Mouse (Mus musculus): ENCODE data around the gene Fam162a. TPM values are rescaled to one million over a fixed set of nuclear protein-coding genes. Genes with fewer than 3 reads are reported as not detected.
"Not testable (repeated sequence)": the region's sequence is repeated elsewhere in the genome, so short reads cannot be mapped to it uniquely, and the experiment has no call there.

Fam162a gene
- 307 and 308 TPM in 2 replicates for polyA plus RNA-seq (2014; fragmentation: Nextera tagmentation; extraction: Ambion mirVana)

DNA sequence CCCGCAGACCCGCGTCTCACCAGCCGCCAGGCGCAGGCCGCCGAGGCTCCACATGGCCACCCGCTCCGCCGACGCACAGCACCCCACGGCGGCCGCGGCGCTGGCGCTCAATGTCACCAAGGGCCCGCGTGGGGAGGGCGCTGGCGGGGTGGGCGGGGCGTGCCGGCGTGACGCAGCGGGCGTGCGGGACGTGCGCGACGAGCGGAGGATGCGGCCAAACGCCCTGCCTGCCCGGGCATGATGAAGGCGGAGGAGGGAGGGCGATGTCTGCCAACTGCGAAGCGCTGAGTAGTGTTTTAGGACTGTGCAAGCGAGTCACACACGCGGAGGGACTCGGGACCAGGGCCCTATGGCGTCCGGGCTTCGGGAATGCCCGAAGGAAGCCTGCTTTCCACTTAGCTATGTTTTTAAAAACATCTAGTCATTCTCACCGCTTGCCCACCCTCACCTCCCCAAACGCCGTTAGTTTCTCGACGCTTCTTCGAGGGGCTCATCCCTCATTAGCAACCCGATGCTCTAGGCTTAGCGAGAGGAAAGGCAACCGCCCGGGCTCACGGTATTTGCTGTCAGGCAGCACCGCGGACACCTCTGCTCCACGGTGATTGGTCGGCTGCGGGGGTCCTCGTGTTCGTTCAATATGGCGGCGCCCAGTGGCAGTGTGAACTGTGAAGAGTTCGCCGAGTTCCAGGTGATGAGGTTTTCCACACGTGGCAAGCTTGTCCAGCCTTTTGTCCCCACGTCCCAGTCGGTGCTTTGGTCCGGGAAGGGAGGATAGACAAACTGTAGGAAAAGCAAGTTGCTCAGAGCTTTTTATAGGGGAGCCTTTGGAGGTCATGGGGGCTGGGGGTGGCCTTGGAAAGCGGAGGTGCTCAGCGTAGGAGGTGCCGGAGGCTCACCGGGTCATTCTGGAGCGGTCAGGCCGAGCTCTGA, at the start of gene Fam162a, which contains the start of gene Ccdc58:
Gene Fam162a (minus strand): TSS at position 145 of the 930 bp plus-strand sequence.
Gene Ccdc58 (plus strand): TSS at position 236 of the 930 bp plus-strand sequence.
- DNase-seq (ENCODE audit: low spot score), result peak; percentile 96
- WGBS, result under 1% methylated on average over 81 of the region's 81 CpGs
- H3K4me1 ChIP-seq (replicated peaks; ENCODE audit: control insufficient read depth, insufficient read depth, low read length), result peaks cover 14% of the 10 kb centered on the region
- no peaks in the 10 kb centered on the region for H3K36me3 ChIP-seq (ENCODE audit: control insufficient read depth, insufficient read depth, low read length)
- no peaks in the 10 kb centered on the region for H3K27me3 ChIP-seq (ENCODE audit: control insufficient read depth, insufficient read depth, low read length)
- peak within 1 kb of the TSS; percentile 92 for H3K9ac ChIP-seq (ENCODE audit: low read length)
- peak within 1 kb of the TSS; percentile 99 for H3K27ac ChIP-seq (ENCODE audit: low read depth, low read length)
- peak within 1 kb of the TSS; percentile 48 for H3K4me2 ChIP-seq (ENCODE audit: low read depth, low read length, severe bottlenecking)
- no peaks in the 10 kb centered on the region for H3K9me3 ChIP-seq (ENCODE audit: control insufficient read depth, low read length)
- peak; percentile 94 for ATAC-seq (replicated peaks; ENCODE audit: low FRiP score)
- peak within 1 kb of the TSS; percentile 74 for H3K4me3 ChIP-seq (ENCODE audit: low read depth, low read length)

DNA sequence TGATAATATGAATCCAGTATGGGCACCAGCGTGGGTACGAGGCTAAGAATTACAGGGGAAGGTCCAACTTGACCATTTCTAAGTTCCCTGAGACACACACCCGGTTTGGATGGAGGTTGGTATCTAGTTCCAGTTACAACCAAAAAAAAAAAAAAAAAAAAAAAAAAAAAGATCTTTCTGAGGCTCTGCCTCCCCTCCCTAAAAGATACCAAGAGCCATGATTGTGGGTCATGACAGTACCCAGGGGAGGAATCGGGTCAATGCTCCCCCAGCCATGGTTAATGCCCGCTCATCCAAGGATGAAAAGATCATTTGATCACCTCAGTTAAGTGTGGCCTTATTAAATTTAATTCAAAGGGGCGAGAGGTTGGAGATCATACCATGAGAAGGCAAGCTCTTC, 44.4 kb upstream of the Fam162a start:
- H3K4me3 ChIP-seq (ENCODE audit: low read depth, low read length); H3K9ac ChIP-seq (ENCODE audit: low read length); DNase-seq (ENCODE audit: low spot score); H3K4me1 ChIP-seq (replicated peaks; ENCODE audit: control insufficient read depth, insufficient read depth, low read length); H3K27ac ChIP-seq (ENCODE audit: low read depth, low read length); ATAC-seq (replicated peaks; ENCODE audit: low FRiP score); H3K36me3 ChIP-seq (ENCODE audit: control insufficient read depth, insufficient read depth, low read length); H3K9me3 ChIP-seq (ENCODE audit: control insufficient read depth, low read length); H3K27me3 ChIP-seq (ENCODE audit: control insufficient read depth, insufficient read depth, low read length); H3K4me2 ChIP-seq (ENCODE audit: low read depth, low read length, severe bottlenecking): not testable (repeated sequence)
- WGBS, result 92% methylated on average over 6 of the region's 6 CpGs

DNA sequence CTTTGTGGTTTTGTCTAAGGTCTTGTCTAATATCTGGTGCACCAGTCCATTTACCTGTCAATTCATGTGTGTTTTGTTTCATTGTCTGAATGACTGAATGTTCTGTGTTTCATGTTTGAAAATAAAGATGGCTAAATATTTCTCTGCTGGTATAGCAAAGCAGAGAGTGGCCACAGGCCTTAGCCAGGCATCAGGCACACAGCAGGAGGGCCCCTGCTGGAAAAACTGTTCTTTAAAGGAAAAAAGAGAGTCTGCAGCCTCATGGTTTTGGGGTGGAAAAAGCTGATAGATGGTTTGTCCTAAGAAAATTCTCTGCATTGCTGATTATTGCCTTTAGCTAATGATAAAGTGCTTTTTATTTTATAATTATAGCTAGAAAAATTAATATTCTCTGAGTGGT, 40.1 kb upstream of the Fam162a start:
- not testable (repeated sequence) for ATAC-seq (replicated peaks; ENCODE audit: low FRiP score); H3K27ac ChIP-seq (ENCODE audit: low read depth, low read length); DNase-seq (ENCODE audit: low spot score)

DNA sequence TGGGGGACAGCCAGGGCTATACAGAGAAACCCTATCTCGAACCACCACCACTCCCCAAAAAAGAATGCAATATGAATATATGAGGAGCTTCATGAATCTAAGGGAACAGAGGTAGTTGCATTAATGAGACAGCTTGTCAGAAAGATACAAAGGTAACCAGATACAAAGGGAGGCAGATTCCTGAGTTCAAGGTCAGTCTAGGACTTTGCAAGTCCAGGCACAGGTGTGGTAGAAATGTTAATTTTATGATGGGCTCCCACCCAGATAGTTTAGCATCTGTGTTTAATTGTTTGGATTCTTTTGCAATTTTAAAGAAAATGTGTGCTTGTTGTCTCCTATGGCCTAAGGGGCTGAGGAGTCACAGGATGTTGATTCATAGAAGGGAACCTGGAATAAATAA, 30.8 kb upstream of the Fam162a start:
- Histone ChIP-seq H3K36me3 (ENCODE audit: control insufficient read depth, insufficient read depth, low read length) (no peaks in the 10 kb centered on the region), H3K27me3 (ENCODE audit: control insufficient read depth, insufficient read depth, low read length) (no peaks in the 10 kb centered on the region), H3K9ac (ENCODE audit: low read length) (no peak overlapping the region), H3K27ac (ENCODE audit: low read depth, low read length) (no peak overlapping the region), H3K4me1 (replicated peaks; ENCODE audit: control insufficient read depth, insufficient read depth, low read length) (no peaks in the 10 kb centered on the region), H3K4me3 (ENCODE audit: low read depth, low read length) (no peak overlapping the region), H3K9me3 (ENCODE audit: control insufficient read depth, low read length) (no peaks in the 10 kb centered on the region), H3K4me2 (ENCODE audit: low read depth, low read length, severe bottlenecking) (no peak overlapping the region)
- 85% methylated on average over 1 of the region's 1 CpGs for WGBS
- no peak for DNase-seq (ENCODE audit: low spot score)
- no peak for ATAC-seq (replicated peaks; ENCODE audit: low FRiP score)

More for the DNA sequence above, 40.1 kb upstream of the Fam162a start:
- not testable (repeated sequence) for H3K9me3 ChIP-seq (ENCODE audit: control insufficient read depth, low read length); H3K36me3 ChIP-seq (ENCODE audit: control insufficient read depth, insufficient read depth, low read length); H3K9ac ChIP-seq (ENCODE audit: low read length); H3K27me3 ChIP-seq (ENCODE audit: control insufficient read depth, insufficient read depth, low read length); H3K4me3 ChIP-seq (ENCODE audit: low read depth, low read length); H3K4me2 ChIP-seq (ENCODE audit: low read depth, low read length, severe bottlenecking); H3K4me1 ChIP-seq (replicated peaks; ENCODE audit: control insufficient read depth, insufficient read depth, low read length)

DNA sequence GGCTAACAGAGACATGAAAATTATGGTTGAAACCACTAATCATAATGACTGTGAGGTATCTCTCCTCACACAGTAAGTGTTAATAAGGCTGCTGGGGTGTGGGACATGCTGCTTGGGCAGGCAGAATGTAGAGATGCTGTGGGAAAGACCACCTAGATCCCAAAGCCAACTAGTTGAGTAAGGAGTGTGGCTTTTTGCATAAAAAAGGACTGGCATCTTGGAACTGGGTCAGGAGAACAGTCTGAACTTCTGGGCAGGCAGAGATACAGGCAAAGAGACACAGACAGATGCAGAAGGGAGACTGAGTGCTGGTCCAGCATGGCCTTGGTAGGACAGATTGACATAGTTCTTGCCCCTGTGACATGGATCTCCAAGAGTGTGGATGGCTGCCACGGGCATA, 30.1 kb upstream of the Fam162a start:
- Histone ChIP-seq H3K4me2 (ENCODE audit: low read depth, low read length, severe bottlenecking) (no peak overlapping the region), H3K27ac (ENCODE audit: low read depth, low read length) (no peak overlapping the region), H3K4me3 (ENCODE audit: low read depth, low read length) (no peak overlapping the region), H3K4me1 (replicated peaks; ENCODE audit: control insufficient read depth, insufficient read depth, low read length) (no peaks in the 10 kb centered on the region), H3K9ac (ENCODE audit: low read length) (no peak overlapping the region), H3K27me3 (ENCODE audit: control insufficient read depth, insufficient read depth, low read length) (no peaks in the 10 kb centered on the region), H3K9me3 (ENCODE audit: control insufficient read depth, low read length) (no peaks in the 10 kb centered on the region), H3K36me3 (ENCODE audit: control insufficient read depth, insufficient read depth, low read length) (no peaks in the 10 kb centered on the region)
- ATAC-seq (replicated peaks; ENCODE audit: low FRiP score), result no peak
- DNase-seq (ENCODE audit: low spot score), result no peak
- 86% methylated on average over 1 of the region's 1 CpGs for WGBS

DNA sequence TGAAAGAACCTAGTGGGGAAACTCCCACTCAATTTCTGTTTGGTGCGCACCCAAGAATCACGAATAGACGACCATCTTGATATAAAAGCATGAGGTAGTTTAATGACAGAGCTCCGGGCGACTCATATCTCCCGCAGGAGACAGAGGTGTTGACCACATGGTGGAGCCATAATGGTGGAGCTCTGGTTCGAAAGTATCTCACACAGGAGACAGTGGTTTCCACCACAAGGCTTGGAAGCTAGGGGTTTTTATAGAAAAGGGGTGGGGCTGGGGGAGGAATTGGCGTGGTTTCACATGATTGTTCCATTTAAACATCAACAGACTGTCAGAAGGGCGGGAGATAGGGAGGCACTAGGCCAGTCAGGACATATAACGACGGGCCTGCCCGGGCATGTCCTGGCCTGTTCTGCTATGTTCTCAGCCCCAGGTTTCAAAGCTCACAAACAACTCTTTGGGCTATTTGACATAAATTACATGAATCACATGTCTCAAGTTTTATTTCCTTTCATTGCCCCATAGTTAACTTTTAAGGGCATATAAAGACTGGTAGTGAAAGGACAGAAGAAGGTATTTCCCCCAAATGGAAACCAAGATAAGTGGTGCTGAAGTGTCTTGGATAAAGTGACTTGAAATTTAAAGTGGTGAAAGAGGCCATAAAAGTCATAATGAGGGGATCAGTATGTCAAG, 26.6 kb upstream of the Fam162a start:
- not testable (repeated sequence) for H3K9ac ChIP-seq (ENCODE audit: low read length); H3K27me3 ChIP-seq (ENCODE audit: control insufficient read depth, insufficient read depth, low read length); H3K4me2 ChIP-seq (ENCODE audit: low read depth, low read length, severe bottlenecking); ATAC-seq (replicated peaks; ENCODE audit: low FRiP score); H3K36me3 ChIP-seq (ENCODE audit: control insufficient read depth, insufficient read depth, low read length); H3K27ac ChIP-seq (ENCODE audit: low read depth, low read length); DNase-seq (ENCODE audit: low spot score); H3K4me3 ChIP-seq (ENCODE audit: low read depth, low read length); H3K4me1 ChIP-seq (replicated peaks; ENCODE audit: control insufficient read depth, insufficient read depth, low read length); H3K9me3 ChIP-seq (ENCODE audit: control insufficient read depth, low read length)
- 90% methylated on average over 12 of the region's 12 CpGs for WGBS

DNA sequence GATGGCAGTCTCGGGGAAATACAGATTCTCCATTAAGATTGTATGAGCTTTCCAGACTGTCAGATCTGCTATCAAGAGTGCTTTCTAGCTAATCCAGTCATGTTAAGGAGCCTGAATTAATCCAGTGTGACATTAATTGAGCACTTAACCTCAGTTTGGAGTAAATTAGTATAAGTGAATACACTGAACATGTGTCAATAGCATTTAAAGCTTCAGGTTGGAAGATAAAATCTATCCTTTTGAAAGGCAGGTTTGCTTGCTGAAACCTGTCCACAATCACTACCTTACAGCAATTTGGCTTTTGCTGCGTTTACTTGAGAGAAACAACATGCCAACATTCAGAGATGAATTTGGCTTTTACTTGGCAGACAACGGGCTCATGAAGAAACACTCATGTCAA, 22.7 kb upstream of the Fam162a start:
- Histone ChIP-seq H3K27ac (ENCODE audit: low read depth, low read length) (no peak overlapping the region), H3K4me1 (replicated peaks; ENCODE audit: control insufficient read depth, insufficient read depth, low read length) (no peaks in the 10 kb centered on the region), H3K9ac (ENCODE audit: low read length) (no peak overlapping the region), H3K4me2 (ENCODE audit: low read depth, low read length, severe bottlenecking) (no peak overlapping the region), H3K27me3 (ENCODE audit: control insufficient read depth, insufficient read depth, low read length) (no peaks in the 10 kb centered on the region), H3K4me3 (ENCODE audit: low read depth, low read length) (no peak overlapping the region), H3K9me3 (ENCODE audit: control insufficient read depth, low read length) (no peaks in the 10 kb centered on the region), H3K36me3 (ENCODE audit: control insufficient read depth, insufficient read depth, low read length) (no peaks in the 10 kb centered on the region; the same call in 1 of the 2 replicates)
- DNase-seq (ENCODE audit: low spot score) (no peak), ATAC-seq (replicated peaks; ENCODE audit: low FRiP score) (no peak)
- 93% methylated on average over 3 of the region's 3 CpGs for WGBS

DNA sequence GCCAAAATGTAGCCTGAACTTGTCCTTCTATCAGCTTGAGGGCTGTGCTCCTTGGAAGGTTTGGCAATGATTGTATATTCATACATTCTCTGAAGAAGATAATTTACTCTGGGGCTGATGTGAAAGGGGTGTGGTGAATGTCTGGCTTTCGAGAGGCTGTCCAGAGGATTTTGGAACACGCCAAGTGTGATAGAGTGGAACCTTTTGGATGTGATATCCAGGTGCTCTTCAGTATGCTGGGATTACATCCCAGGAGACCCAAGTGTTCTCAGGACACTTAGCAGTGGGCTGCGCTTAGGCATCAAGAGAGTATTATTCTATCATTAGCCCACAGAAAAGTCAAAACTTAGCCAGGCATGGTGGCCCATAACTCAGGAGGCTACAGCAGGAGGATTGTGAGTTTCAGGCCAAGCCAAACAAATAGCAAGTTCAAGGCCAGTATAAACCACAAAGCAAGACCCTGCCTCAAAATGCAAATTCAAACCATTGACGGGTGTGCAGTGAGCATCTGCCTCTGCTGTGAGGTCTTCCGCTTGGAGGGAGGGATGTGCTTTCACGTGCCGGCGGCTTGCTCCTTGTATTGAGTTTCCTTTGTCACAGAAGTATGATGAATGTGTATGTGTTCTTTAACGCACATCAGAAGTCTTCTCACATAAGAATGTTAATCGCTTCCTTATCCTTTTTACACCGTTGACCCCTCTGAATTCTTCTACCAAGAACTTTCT, 19.6 kb upstream of the Fam162a start:
- no peak overlapping the region for H3K4me2 ChIP-seq (ENCODE audit: low read depth, low read length, severe bottlenecking)
- no peaks in the 10 kb centered on the region for H3K4me1 ChIP-seq (replicated peaks; ENCODE audit: control insufficient read depth, insufficient read depth, low read length)
- ATAC-seq (replicated peaks; ENCODE audit: low FRiP score) (no peak), DNase-seq (ENCODE audit: low spot score) (no peak)
- 89% methylated on average over 11 of the region's 11 CpGs for WGBS
- H3K27ac ChIP-seq (ENCODE audit: low read depth, low read length), result no peak overlapping the region
- H3K27me3 ChIP-seq (ENCODE audit: control insufficient read depth, insufficient read depth, low read length), result no peaks in the 10 kb centered on the region
- no peaks in the 10 kb centered on the region for H3K9me3 ChIP-seq (ENCODE audit: control insufficient read depth, low read length)
- no peaks in the 10 kb centered on the region; the same call in 1 of the 2 replicates for H3K36me3 ChIP-seq (ENCODE audit: control insufficient read depth, insufficient read depth, low read length)
- H3K9ac ChIP-seq (ENCODE audit: low read length), result no peak overlapping the region
- H3K4me3 ChIP-seq (ENCODE audit: low read depth, low read length), result no peak overlapping the region
